Mouse (Mus musculus) monocyte, adult 59 days (primary cell): ENCODE results near the gene Pabpn1l. TPM values are rescaled to one million over a fixed set of nuclear protein-coding genes. Genes with fewer than 3 reads are reported as not detected.

Source experiments
- total RNA-seq, 2 experiments: library from RNA; stranded (reverse); gene quantifications; one replicate each; pipeline ENCODE4 v1.2.4; 2023

The Pabpn1l gene
- total RNA-seq, result under 1 TPM in 1 of 2 experiments, not detected in 1; 0.79 TPM

DNA sequence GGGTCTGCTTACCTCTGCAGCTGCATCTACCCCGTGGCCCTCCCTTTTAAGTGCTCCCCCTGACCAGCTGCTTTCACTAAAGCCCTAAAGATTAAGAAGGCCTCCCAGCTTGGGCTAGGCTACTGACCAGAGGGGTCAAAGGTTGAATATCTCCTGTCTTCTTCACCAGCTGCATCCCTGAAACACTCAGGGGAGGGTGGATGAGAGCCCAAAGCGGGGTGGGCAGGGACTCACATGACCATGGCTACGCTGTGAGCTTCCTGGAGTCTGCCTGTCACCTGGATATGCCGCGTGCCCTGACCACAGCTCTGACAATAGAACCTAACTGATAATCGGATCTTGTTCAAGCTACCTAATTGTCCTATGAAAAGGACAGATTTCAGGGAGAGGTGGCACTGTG is at the start of gene Pabpn1l:
Gene Pabpn1l (minus strand): TSS at position 13 of the 400 bp plus-strand sequence.

DNA sequence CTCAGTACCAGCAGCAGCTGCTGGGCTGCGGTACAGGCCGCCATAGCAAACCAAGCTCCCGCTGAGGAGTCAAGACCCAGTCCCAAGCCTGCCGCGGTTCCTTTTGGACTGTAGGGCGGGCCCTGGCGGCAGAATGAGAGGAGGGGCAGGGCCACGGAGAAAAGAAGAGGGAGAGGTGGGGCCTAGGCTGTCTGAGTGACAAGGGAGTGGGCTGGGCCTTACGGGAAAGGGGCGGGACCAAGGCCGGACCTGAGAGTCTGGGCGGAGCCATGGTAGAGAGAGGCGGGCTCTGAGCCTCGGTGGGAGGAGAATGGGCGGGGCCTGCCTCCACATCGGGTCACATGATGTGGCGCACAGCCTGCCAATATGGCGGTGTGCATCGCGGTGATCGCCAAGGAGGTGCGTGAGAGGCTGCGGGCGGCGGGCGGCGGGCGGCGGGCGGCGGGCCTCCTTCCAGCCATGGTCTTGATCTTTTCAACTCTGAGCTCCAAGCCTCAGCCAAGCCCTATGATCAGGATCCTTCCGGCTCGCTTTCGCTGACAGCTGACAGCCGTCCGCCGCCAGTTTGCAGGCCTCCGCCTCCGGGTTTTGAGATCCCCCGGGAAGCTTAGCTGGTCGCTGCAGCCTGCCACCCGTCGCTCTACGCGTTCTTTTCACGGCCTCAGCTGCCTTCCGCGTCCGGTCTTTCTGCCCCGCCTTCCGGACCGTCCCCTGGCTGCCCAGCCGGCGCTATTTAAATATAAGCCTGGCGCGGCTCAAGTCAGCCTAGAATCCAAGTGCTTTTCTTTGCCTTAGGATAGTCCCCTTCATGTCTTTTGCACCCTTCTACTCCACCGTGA is 11.0 kb downstream of the Pabpn1l start, which contains the start of the genes Galns and Trappc2l:
Gene Galns (minus strand): TSS at position 169 of the 839 bp plus-strand sequence.
Gene Trappc2l (plus strand): TSS at position 346 of the 839 bp plus-strand sequence.

DNA sequence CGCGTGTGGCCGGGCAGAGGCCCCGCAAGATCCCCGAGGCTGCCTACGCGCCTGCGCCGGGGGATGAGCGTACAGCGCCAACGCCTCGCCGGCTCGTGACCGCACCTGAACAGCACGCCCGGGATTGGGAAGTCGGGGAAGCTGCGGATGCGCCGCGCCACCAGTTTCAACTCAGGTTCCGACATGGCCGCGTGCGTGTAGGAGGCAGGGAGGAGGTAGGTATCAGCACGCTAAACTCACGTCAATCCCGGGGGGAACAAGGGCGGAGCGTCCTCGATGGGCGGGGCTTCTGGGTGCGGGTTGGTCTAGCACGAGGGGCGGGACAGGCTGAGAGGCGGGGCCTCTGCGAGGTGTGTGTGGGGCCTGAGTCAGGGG is 45.9 kb downstream of the Pabpn1l start, which contains the start of gene Aprt:
Gene Aprt (minus strand): TSS at position 262 of the 375 bp plus-strand sequence.

Other genes with a start within 250 kb of the Pabpn1l start
- gene Zc3h18, start 246.1 kb downstream of the Pabpn1l start, total RNA-seq, result 10 to 100 TPM; 73.0 to 84.4 TPM
- under 1 TPM in 1 of 2 experiments, not detected in 1; 0.73 TPM for gene Il17c, start 200.7 kb downstream of the Pabpn1l start, total RNA-seq
- gene Cyba, start 189.8 kb downstream of the Pabpn1l start, total RNA-seq, result 100 to 1,000 TPM; 719 to 753 TPM
- 10 to 100 TPM; 27.0 to 27.9 TPM for gene Mvd, start 179.3 kb downstream of the Pabpn1l start, total RNA-seq
- gene Snai3, start 162.0 kb downstream of the Pabpn1l start, total RNA-seq, result not detected
- 10 to 100 TPM; 79.5 to 90.9 TPM for gene Rnf166, start 146.7 kb downstream of the Pabpn1l start, total RNA-seq
- 10 to 100 TPM; 16.9 to 21.0 TPM for gene Ctu2, start 146.6 kb downstream of the Pabpn1l start, total RNA-seq
- gene Piezo1, start 71.4 kb downstream of the Pabpn1l start, total RNA-seq, result 100 to 1,000 TPM; 125 to 127 TPM
- gene Cdt1, start 54.7 kb downstream of the Pabpn1l start, total RNA-seq, result 10 to 100 TPM; 23.8 to 29.1 TPM
- gene Aprt, start 45.8 kb downstream of the Pabpn1l start, total RNA-seq, result 100 to 1,000 TPM; 142 to 157 TPM
- gene Galns, start 11.3 kb downstream of the Pabpn1l start, total RNA-seq, result 10 to 100 TPM; 30.8 to 32.1 TPM
- 10 to 100 TPM; 40.8 to 50.4 TPM for gene Trappc2l, start 11.1 kb downstream of the Pabpn1l start, total RNA-seq
- gene Cbfa2t3, start 76.4 kb upstream of the Pabpn1l start, total RNA-seq, result 100 to 1,000 TPM; 133 to 179 TPM
- gene Acsf3, start 152.7 kb upstream of the Pabpn1l start, total RNA-seq, result 1 to 10 TPM; 9.7 to 9.9 TPM
- not detected for gene Cdh15, start 225.2 kb upstream of the Pabpn1l start, total RNA-seq